Mouse (Mus musculus) adrenal gland, postnatal 10 days (tissue): Measurements from ENCODE around the gene D630045J12Rik. TPM values are rescaled to one million over a fixed set of nuclear protein-coding genes. Genes with fewer than 3 reads are reported as not detected.
A peak's percentile ranks its signal among the peaks of the same experiment; 100 is the strongest.

ENCODE experiments used
- DNase-seq: peaks from one replicate; pipeline ENCODE4 v3.0.0; 2021; ENCODE audit warnings: mixed read lengths
- long read RNA-seq, 2 experiments: library from polyadenylated mRNA; stranded (forward); transcript quantifications; one replicate each; pipeline ENCODE4 v2.0.0; 2021
- total RNA-seq, 2 experiments: library from RNA; stranded (reverse); gene quantifications; 2 replicates each; pipeline ENCODE4 v1.2.3; 2021

The D630045J12Rik gene
- 1 to 10 TPM; 4.1 to 5.1 TPM for total RNA-seq
- long read RNA-seq, experiment 1, partial matches to known transcripts, result 0 of 1 reads
- long read RNA-seq, experiment 1, other reads (novel, unspliced or antisense), result 1 of 1 reads
- long read RNA-seq, experiment 2, result 0 reads

GRCm38 (mm10) chr6:38253736-38254641 is at the start of gene D630045J12Rik:
Gene D630045J12Rik (minus strand): TSS chr6:38254009.
- peak; percentile 88 for DNase-seq

- DNase-seq, result peak; percentile 86
Observed at GRCm38 (mm10) chr6:38298761-38299401, 45.1 kb upstream of the D630045J12Rik start, which contains the start of gene Zc3hav1l. Gene Zc3hav1l (minus strand): TSS chr6:38299259.

- peak; percentile 34 for DNase-seq
Observed at GRCm38 (mm10) chr6:38298246-38298635, 44.4 kb upstream of the D630045J12Rik start.

- no peak for DNase-seq
Observed at GRCm38 (mm10) chr6:38297580-38298245, 43.9 kb upstream of the D630045J12Rik start.

GRCm38 (mm10) chr6:38293708-38294107 is 39.9 kb upstream of the D630045J12Rik start:
- DNase-seq, result no peak

- no peak for DNase-seq
Observed at GRCm38 (mm10) chr6:38292871-38293646, 39.2 kb upstream of the D630045J12Rik start.

GRCm38 (mm10) chr6:38284422-38284821 is 30.6 kb upstream of the D630045J12Rik start:
- no peak for DNase-seq

GRCm38 (mm10) chr6:38264466-38264865 is 10.7 kb upstream of the D630045J12Rik start:
- peak; percentile 25 for DNase-seq

- DNase-seq, result no peak
Observed at GRCm38 (mm10) chr6:38263393-38264159, 9.8 kb upstream of the D630045J12Rik start.

GRCm38 (mm10) chr6:38261877-38262276 is 8.1 kb upstream of the D630045J12Rik start:
- no peak for DNase-seq

- DNase-seq, result no peak
Observed at GRCm38 (mm10) chr6:38257506-38257905, 3.7 kb upstream of the D630045J12Rik start.

GRCm38 (mm10) chr6:38256793-38257192 is 3.0 kb upstream of the D630045J12Rik start:
- DNase-seq, result no peak

- no peak for DNase-seq
Observed at GRCm38 (mm10) chr6:38255794-38256193, 2.0 kb upstream of the D630045J12Rik start.

GRCm38 (mm10) chr6:38252766-38253735 is 758 bp downstream of the D630045J12Rik start:
- no peak for DNase-seq

GRCm38 (mm10) chr6:38252139-38252538 is 1.7 kb downstream of the D630045J12Rik start:
- DNase-seq, result no peak

- DNase-seq, result no peak
Observed at GRCm38 (mm10) chr6:38251464-38251863, 2.3 kb downstream of the D630045J12Rik start.

- no peak for DNase-seq
Observed at GRCm38 (mm10) chr6:38247362-38247761, 6.4 kb downstream of the D630045J12Rik start.

- DNase-seq, result no peak
Observed at GRCm38 (mm10) chr6:38244806-38245205, 9.0 kb downstream of the D630045J12Rik start.

GRCm38 (mm10) chr6:38244167-38244566 is 9.6 kb downstream of the D630045J12Rik start:
- no peak for DNase-seq

GRCm38 (mm10) chr6:38242833-38243232 is 11.0 kb downstream of the D630045J12Rik start:
- no peak for DNase-seq
